Mouse (Mus musculus): ENCODE data around the gene Bak1. TPM values are rescaled to one million over a fixed set of nuclear protein-coding genes. Genes with fewer than 3 reads are reported as not detected.

The Bak1 gene
- 66.8 and 75.4 TPM in 2 replicates for total RNA-seq (2012; rRNA removed)
- 100 to 1,000 TPM in 1 of 2 experiments, not detected in 1; 150 TPM for polyA plus RNA-seq (2012; ENCODE audit: insufficient read depth in 1 of 2, insufficient read length in 2 of 2, low read depth in 1 of 2, low replicate concordance in 2 of 2, missing spikeins in 1 of 2)

- DNase-seq (ENCODE audit: low read depth, low spot score), result no peak
- Histone ChIP-seq H3K27me3 (ENCODE audit: control insufficient read depth in 1 of 2, insufficient read depth in 2 of 2, low read length in 2 of 2) (no peaks in the 10 kb centered on the region), H3K27ac (ENCODE audit: control insufficient read depth, low read depth, low read length) (peak within 1 kb of the TSS; percentile 74), H3K4me3 (ENCODE audit: control insufficient read depth in 1 of 2, insufficient read depth in 1 of 2, low read depth in 2 of 2, low read length in 2 of 2) (peak within 1 kb of the TSS; percentile 81 to 92), H3K9me3 (replicated peaks; ENCODE audit: insufficient read depth, low read length) (no peaks in the 10 kb centered on the region), H3K79me2 (ENCODE audit: control insufficient read depth, insufficient read depth, low read length, poor library complexity) (peaks cover 20% of the 10 kb centered on the region), H3K9ac (ENCODE audit: control insufficient read depth, low read depth, low read length, poor library complexity, severe bottlenecking) (peak within 1 kb of the TSS; percentile 90), H3K36me3 (ENCODE audit: control insufficient read depth in 1 of 2, insufficient read depth in 2 of 2, low read length in 2 of 2) (peaks cover 2 to 17% of the 10 kb centered on the region in 2 experiments; a peak in 3 of 4 replicates), H3K4me1 (ENCODE audit: control insufficient read depth in 1 of 2, insufficient read depth in 2 of 2, low read length in 2 of 2) (peaks cover 7 to 21% of the 10 kb centered on the region in 2 experiments)
- TF ChIP-seq TAL1 (IDR thresholded peaks at IDR 0.05; ENCODE audit: low read length) (peak; percentile 27; the same call in 1 of the 2 replicates), ZNF384 (IDR thresholded peaks at IDR 0.05; ENCODE audit: low read depth, low read length) (no peak)
These were observed at the start of gene Bak1 for GRCm38 (mm10) chr17:27028909-27029308. Gene Bak1, minus strand, starts transcription at chr17:27029009.

- H3K4me3 ChIP-seq (ENCODE audit: control insufficient read depth in 1 of 2, insufficient read depth in 1 of 2, low read depth in 2 of 2, low read length in 2 of 2), result no peak overlapping the region
- H3K27ac ChIP-seq (ENCODE audit: control insufficient read depth, low read depth, low read length), result no peak overlapping the region
- TF ChIP-seq MYC (IDR thresholded peaks at IDR 0.05; ENCODE audit: low read depth, low read length), result no peak
- TF ChIP-seq EP300 (IDR thresholded peaks at IDR 0.05; ENCODE audit: low read depth in 1 of 2, low read length in 2 of 2), result no peak
- TF ChIP-seq ETS1 (IDR thresholded peaks at IDR 0.05; ENCODE audit: low read depth, low read length), result no peak
- no peak for TF ChIP-seq POLR2A (IDR thresholded peaks at IDR 0.05; ENCODE audit: control insufficient read depth in 1 of 2, insufficient read depth in 1 of 2, low read depth in 1 of 2, low read length in 2 of 2, poor library complexity in 1 of 2)
- no peak for TF ChIP-seq E2F4 (IDR thresholded peaks at IDR 0.05; ENCODE audit: borderline replicate concordance, low read depth, low read length)
- no peak for TF ChIP-seq SMC3 (IDR thresholded peaks at IDR 0.05; ENCODE audit: low read depth, low read length)
- no peak for TF ChIP-seq MAX (IDR thresholded peaks at IDR 0.05; ENCODE audit: low read length)
- no peak for TF ChIP-seq MEF2A (IDR thresholded peaks at IDR 0.05; ENCODE audit: extremely low read depth, insufficient replicate concordance, low read depth, low read length, poor library complexity, severe bottlenecking)
- no peaks in the 10 kb centered on the region; a peak in 1 of 4 replicates for H3K27me3 ChIP-seq (ENCODE audit: control insufficient read depth in 1 of 2, insufficient read depth in 2 of 2, low read length in 2 of 2)
- peaks cover 0 to 8% of the 10 kb centered on the region in 2 experiments; a peak in 2 of 4 replicates for H3K36me3 ChIP-seq (ENCODE audit: control insufficient read depth in 1 of 2, insufficient read depth in 2 of 2, low read length in 2 of 2)
- no peak overlapping the region for H3K9ac ChIP-seq (ENCODE audit: control insufficient read depth, low read depth, low read length, poor library complexity, severe bottlenecking)
- H3K9me3 ChIP-seq (replicated peaks; ENCODE audit: insufficient read depth, low read length), result no peaks in the 10 kb centered on the region
- H3K4me1 ChIP-seq (ENCODE audit: control insufficient read depth in 1 of 2, insufficient read depth in 2 of 2, low read length in 2 of 2), result peaks cover 0 to 14% of the 10 kb centered on the region in 2 experiments; a peak in 3 of 4 replicates
- DNase-seq (ENCODE audit: low read depth, low spot score), result no peak
- H3K79me2 ChIP-seq (ENCODE audit: control insufficient read depth, insufficient read depth, low read length, poor library complexity), result no peaks in the 10 kb centered on the region
These were observed 49.7 kb upstream of the Bak1 start for GRCm38 (mm10) chr17:27078499-27078898.

- no peaks in the 10 kb centered on the region for H3K79me2 ChIP-seq (ENCODE audit: control insufficient read depth, insufficient read depth, low read length, poor library complexity)
- no peak overlapping the region for H3K9ac ChIP-seq (ENCODE audit: control insufficient read depth, low read depth, low read length, poor library complexity, severe bottlenecking)
- TF ChIP-seq SMC3 (IDR thresholded peaks at IDR 0.05; ENCODE audit: low read depth, low read length) (peak; percentile 33), CTCF (IDR thresholded peaks at IDR 0.05 in 2 of 3, conservative IDR thresholded peaks at IDR 0.05 in 1 of 3; ENCODE audit: control insufficient read depth in 1 of 3, insufficient read depth in 1 of 3, low read depth in 2 of 3, low read length in 3 of 3, poor library complexity in 1 of 3, severe bottlenecking in 1 of 3) (peak; percentile 53 to 78 (median 66)), UBTF (IDR thresholded peaks at IDR 0.05; ENCODE audit: borderline replicate concordance, insufficient read depth, low read depth, low read length) (no peak)
- H3K27ac ChIP-seq (ENCODE audit: control insufficient read depth, low read depth, low read length), result no peak overlapping the region
- H3K4me1 ChIP-seq (ENCODE audit: control insufficient read depth in 1 of 2, insufficient read depth in 2 of 2, low read length in 2 of 2), result peaks cover 0 to 8% of the 10 kb centered on the region in 2 experiments; a peak in 1 of 4 replicates
- H3K9me3 ChIP-seq (replicated peaks; ENCODE audit: insufficient read depth, low read length), result no peaks in the 10 kb centered on the region
- no peaks in the 10 kb centered on the region; a peak in 1 of 4 replicates for H3K27me3 ChIP-seq (ENCODE audit: control insufficient read depth in 1 of 2, insufficient read depth in 2 of 2, low read length in 2 of 2)
- peaks cover 0 to 4% of the 10 kb centered on the region in 2 experiments; a peak in 2 of 4 replicates for H3K36me3 ChIP-seq (ENCODE audit: control insufficient read depth in 1 of 2, insufficient read depth in 2 of 2, low read length in 2 of 2)
- no peak overlapping the region for H3K4me3 ChIP-seq (ENCODE audit: control insufficient read depth in 1 of 2, insufficient read depth in 1 of 2, low read depth in 2 of 2, low read length in 2 of 2)
- DNase-seq (ENCODE audit: low read depth, low spot score), result peak; percentile 52
These were observed 49.1 kb upstream of the Bak1 start for GRCm38 (mm10) chr17:27077920-27078319.

All from MEL (cell line).